Mouse (Mus musculus): ENCODE measurements at regions not wholly inside any gene's neighbourhood (a gene's known extent, or its start where the extent isn't known, plus 50 kb on each side); places are given as distances from the start of the nearest gene placed in this dataset.

- intact Hi-C loops (cut with DNase I) = no loop called here
- no peak for DNase-seq (ENCODE audit: low spot score in 2 of 2)
Measured at GRCm38 (mm10) chr3:120123155-120123554, 338.9 kb upstream of the Ptbp2 start.

DNA sequence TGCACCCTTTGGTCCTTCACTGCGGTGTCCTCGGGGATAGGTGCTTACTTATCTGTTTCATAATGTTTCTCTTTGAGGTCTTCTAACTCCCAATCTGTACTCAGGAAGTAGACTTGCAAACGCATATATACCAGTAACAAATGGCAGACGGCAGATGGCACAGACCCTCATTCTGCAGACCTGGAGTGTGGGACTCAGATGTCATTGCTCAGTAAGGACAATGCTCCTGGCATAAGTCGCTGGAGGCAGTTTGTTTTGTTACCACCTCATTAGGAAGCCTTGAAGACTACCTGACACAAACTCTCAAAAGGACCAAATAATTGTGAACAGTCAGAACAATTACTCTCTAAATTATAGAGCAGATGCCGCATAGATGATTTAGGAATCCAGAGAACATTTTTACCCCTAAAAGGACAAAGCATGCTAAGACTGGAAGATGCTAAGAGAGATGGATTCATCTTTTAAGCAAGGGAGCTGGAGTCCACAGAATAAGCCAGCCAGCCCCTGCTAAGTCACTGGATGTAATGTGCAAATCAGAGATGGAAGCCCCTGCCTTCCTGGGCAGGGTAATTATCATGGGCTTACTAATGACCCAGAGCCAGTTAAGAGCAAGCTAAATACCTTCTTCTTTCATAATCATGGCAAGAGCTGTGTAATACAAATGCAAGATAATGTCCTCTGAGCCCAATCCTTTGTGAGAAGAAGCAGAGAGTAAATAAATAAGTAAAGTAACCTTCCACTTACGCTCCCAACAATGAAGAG, 299.1 kb upstream of the Ptbp2 start:
- DNase-seq (ENCODE audit: low spot score in 2 of 2) = no peak
- intact Hi-C loops (cut with DNase I) = no loop called here

GRCm38 (mm10) chr3:120073528-120073927, 289.3 kb upstream of the Ptbp2 start:
- intact Hi-C loops (cut with DNase I) = no loop called here
- no peak for DNase-seq (ENCODE audit: low spot score in 2 of 2)

- DNase-seq (ENCODE audit: low spot score in 2 of 2) = no peak
- intact Hi-C loops (cut with DNase I) = no loop called here
Measured at GRCm38 (mm10) chr3:120065714-120066113, 281.4 kb upstream of the Ptbp2 start.

- intact Hi-C loops (cut with DNase I) = no loop called here
- DNase-seq (ENCODE audit: low spot score in 2 of 2) = peak in 1 of 2 experiments; percentile 14
Measured at GRCm38 (mm10) chr3:120064854-120065480, 280.7 kb upstream of the Ptbp2 start.

- intact Hi-C loops (cut with DNase I) = no loop called here
- DNase-seq (ENCODE audit: low spot score in 2 of 2) = no peak
Measured at GRCm38 (mm10) chr3:120062264-120062663, 278.0 kb upstream of the Ptbp2 start.

- intact Hi-C loops (cut with DNase I) = no loop called here
- DNase-seq (ENCODE audit: low spot score in 2 of 2) = no peak
Measured at GRCm38 (mm10) chr3:120059959-120060358, 275.7 kb upstream of the Ptbp2 start.

- intact Hi-C loops (cut with DNase I) = no loop called here
Measured at GRCm38 (mm10) chr3:120055216-120056154, 271.2 kb upstream of the Ptbp2 start.

DNA sequence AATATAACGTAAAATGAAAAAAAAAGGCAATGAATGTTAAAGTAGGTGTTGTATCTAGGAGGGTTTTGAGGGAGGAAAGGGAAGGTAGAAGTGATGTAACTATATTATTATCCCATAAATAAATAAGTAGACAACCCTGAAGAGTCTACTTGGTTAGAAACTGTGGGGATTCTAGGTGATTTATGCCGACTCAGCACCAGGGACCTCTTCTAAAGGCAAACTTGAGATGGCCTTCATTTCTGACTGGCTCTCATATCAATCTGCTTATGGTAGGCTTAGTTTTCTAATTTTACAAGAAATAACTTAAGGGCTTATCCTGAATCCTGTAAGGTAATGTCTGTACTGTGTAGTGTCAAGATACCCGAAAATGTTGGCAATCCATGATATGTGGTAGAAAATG, 263.0 kb upstream of the Ptbp2 start:
- intact Hi-C loops (cut with DNase I) = no loop called here
- DNase-seq (ENCODE audit: low spot score in 2 of 2) = no peak

More at GRCm38 (mm10) chr3:120055216-120056154, 271.2 kb upstream of the Ptbp2 start:
- no peak for DNase-seq (ENCODE audit: low spot score in 2 of 2)

DNA sequence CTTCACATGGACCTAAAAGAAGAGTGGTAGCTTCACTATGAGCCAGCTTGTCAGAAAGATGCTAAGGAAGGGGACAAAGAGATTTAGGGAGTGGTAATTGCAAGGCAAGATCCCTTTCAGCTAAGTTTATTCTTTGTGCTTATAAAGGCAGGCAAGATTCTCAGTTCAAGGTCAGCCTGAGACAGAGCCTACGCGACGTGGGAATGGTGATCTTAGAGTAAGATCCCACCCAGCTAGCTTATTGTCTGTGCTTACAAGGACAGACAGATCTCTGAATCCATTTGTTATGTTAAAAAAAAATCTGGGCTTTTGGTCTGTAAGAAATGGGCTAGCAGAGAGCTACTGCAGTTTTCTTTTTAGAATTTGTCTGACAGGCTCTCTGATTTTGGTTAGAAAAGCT, 253.3 kb upstream of the Ptbp2 start:
- intact Hi-C loops (cut with DNase I) = no loop called here
- DNase-seq (ENCODE audit: low spot score in 2 of 2) = no peak

DNA sequence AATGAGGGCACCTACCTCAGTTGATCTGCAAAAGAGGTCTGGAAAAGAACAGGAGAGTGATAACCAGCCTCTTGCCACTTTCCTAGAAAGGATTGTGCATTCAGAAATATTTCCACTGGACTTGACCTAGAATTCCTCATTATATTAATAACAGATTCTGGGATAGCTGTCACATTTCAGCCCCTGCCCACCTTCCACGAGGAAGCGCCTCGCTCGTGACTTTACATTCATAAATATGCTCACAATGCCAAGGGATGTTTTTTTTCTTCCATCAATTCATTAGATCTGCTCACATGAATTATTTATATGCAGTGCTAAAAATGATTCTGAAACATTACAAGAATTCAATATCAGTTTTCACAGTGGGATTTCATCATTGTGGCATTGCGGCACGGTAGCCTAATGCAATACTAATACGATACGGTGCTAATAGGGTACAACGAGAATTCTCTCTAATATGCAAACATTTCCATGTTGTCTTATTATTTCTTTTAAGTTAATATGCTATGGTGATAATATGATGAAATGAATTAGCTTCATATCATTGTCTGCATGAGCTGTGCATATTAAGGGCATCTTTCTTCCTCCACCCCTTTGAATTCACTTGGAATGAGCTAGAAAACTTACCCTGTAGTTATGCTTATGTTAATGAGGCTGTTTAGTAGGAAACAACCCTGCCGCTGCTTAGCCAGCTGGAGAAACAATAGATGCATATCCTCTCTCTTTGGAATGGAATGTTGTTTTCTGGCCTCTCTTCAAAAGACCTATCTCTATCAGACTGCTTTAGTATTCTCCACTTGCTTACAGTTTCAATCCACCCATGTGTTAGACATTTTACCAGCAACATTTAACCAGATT, 235.8 kb upstream of the Ptbp2 start:
- intact Hi-C loops (cut with DNase I) = no loop called here
- no peak for DNase-seq (ENCODE audit: low spot score in 2 of 2)

DNA sequence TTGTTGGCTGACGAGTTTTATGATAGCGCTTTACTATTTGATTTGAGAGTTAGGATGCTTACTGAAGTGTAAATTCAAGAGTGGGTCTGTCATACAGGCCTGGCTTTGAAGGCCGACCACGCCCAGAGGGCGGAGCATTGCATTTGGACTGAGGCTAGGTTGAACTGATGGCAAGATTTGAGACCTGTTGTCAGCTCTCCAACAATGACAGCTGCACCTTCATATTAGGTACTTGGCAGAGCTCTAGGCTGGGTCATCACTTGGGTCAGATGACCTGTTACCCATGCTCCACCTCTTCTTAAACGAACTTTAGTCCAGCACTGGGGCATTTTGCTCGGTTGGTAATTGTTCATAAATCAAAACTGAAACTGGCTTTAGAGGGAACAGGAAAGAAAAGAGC, 231.1 kb upstream of the Ptbp2 start:
- DNase-seq (ENCODE audit: low spot score in 2 of 2) = no peak
- intact Hi-C loops (cut with DNase I) = no loop called here

GRCm38 (mm10) chr3:120011861-120012260, 227.6 kb upstream of the Ptbp2 start:
- peak in 1 of 2 experiments; percentile 14 for DNase-seq (ENCODE audit: low spot score in 2 of 2)
- intact Hi-C loops (cut with DNase I) = no loop called here

DNA sequence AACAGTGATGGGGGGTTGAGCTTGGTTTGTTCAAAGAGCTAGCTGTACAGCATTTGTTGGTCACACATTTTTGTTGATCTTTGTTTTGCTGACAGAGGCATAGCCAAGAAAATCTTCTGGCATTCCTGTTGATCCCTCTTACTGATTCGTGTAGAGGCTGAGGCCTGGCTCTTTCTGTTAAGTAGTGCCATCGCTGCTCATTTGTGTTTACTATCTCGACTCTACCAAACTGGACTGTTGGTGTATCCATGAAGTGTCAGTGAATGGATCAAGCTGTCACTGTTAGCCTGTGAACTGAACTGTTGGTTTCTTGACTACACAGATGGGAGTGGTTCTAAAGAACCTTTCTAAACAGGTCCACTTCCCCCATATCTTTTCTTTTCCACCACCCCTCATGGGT, 223.8 kb upstream of the Ptbp2 start:
- intact Hi-C loops (cut with DNase I) = no loop called here
- no peak for DNase-seq (ENCODE audit: low spot score in 2 of 2)

- no peak for DNase-seq (ENCODE audit: low spot score in 2 of 2)
- intact Hi-C loops (cut with DNase I) = no loop called here
Measured at GRCm38 (mm10) chr3:120004588-120004987, 220.3 kb upstream of the Ptbp2 start.

- intact Hi-C loops (cut with DNase I) = no loop called here
- no peak for DNase-seq (ENCODE audit: low spot score in 2 of 2)
Measured at GRCm38 (mm10) chr3:120000281-120000680, 216.0 kb upstream of the Ptbp2 start.

GRCm38 (mm10) chr3:119996258-119996988, 212.2 kb upstream of the Ptbp2 start:
- peak in 1 of 2 experiments; percentile 3 for DNase-seq (ENCODE audit: low spot score in 2 of 2)

GRCm38 (mm10) chr3:119995781-119996180, 211.5 kb upstream of the Ptbp2 start:
- intact Hi-C loops (cut with DNase I) = loop anchor here (5.0 kb wide), 1 partner anchor 708 kb away; no protein-coding TSS in a partner anchor

More at GRCm38 (mm10) chr3:119996258-119996988, 212.2 kb upstream of the Ptbp2 start:
- intact Hi-C loops (cut with DNase I) = loop anchor here (5.0 kb wide), 1 partner anchor 709 kb away; no protein-coding TSS in a partner anchor

More at GRCm38 (mm10) chr3:119995781-119996180, 211.5 kb upstream of the Ptbp2 start:
- DNase-seq (ENCODE audit: low spot score in 2 of 2) = peak; percentile 45 to 61

All from left cerebral cortex, postnatal 25 days (tissue).